Mouse (Mus musculus): ENCODE measurements around the gene Anxa3.

The Anxa3 gene

GRCm38 (mm10) chr5:96792936-96793718, at the start of gene Anxa3:
TSS of gene Anxa3 (plus strand) at chr5:96793339.
- peak; percentile 51 for DNase-seq

- no peak for DNase-seq
Measured at GRCm38 (mm10) chr5:96747195-96747984, 45.7 kb upstream of the Anxa3 start.

- DNase-seq: no peak
Measured at GRCm38 (mm10) chr5:96757615-96758014, 35.5 kb upstream of the Anxa3 start.

GRCm38 (mm10) chr5:96762021-96762420, 31.1 kb upstream of the Anxa3 start:
- no peak for DNase-seq

GRCm38 (mm10) chr5:96768846-96769471, 24.2 kb upstream of the Anxa3 start:
- peak; percentile 65 for DNase-seq

GRCm38 (mm10) chr5:96783506-96784288, 9.4 kb upstream of the Anxa3 start:
- DNase-seq: no peak

GRCm38 (mm10) chr5:96785096-96785495, 8.0 kb upstream of the Anxa3 start:
- DNase-seq: no peak

GRCm38 (mm10) chr5:96792422-96792821, 717 bp upstream of the Anxa3 start:
- peak; percentile 27 for DNase-seq

- DNase-seq: no peak
Measured at GRCm38 (mm10) chr5:96793953-96794635, 955 bp downstream of the Anxa3 start.

GRCm38 (mm10) chr5:96795752-96796151, 2.6 kb downstream of the Anxa3 start:
- no peak for DNase-seq

GRCm38 (mm10) chr5:96797465-96797864, 4.3 kb downstream of the Anxa3 start:
- no peak for DNase-seq

GRCm38 (mm10) chr5:96799165-96799564, 6.0 kb downstream of the Anxa3 start:
- no peak for DNase-seq

GRCm38 (mm10) chr5:96799969-96800368, 6.8 kb downstream of the Anxa3 start:
- DNase-seq: no peak

GRCm38 (mm10) chr5:96802185-96802584, 9.0 kb downstream of the Anxa3 start:
- no peak for DNase-seq

- DNase-seq: no peak
Measured at GRCm38 (mm10) chr5:96803091-96803490, 10.0 kb downstream of the Anxa3 start.

GRCm38 (mm10) chr5:96804304-96804703, 11.2 kb downstream of the Anxa3 start:
- no peak for DNase-seq

GRCm38 (mm10) chr5:96804813-96805212, 11.7 kb downstream of the Anxa3 start:
- DNase-seq: no peak

GRCm38 (mm10) chr5:96810620-96811019, 17.5 kb downstream of the Anxa3 start:
- no peak for DNase-seq

- DNase-seq: no peak
Measured at GRCm38 (mm10) chr5:96824769-96825327, 31.7 kb downstream of the Anxa3 start.

GRCm38 (mm10) chr5:96827176-96827575, 34.0 kb downstream of the Anxa3 start:
- DNase-seq: no peak

- no peak for DNase-seq
Measured at GRCm38 (mm10) chr5:96834338-96834737, 41.2 kb downstream of the Anxa3 start.

- DNase-seq: no peak
Measured at GRCm38 (mm10) chr5:96847986-96848385, 54.8 kb downstream of the Anxa3 start.
